Mouse (Mus musculus): ENCODE measurements at regions not wholly inside any gene's neighbourhood (a gene's known extent, or its start where the extent isn't known, plus 50 kb on each side); places are given as distances from the start of the nearest gene placed in this dataset.
A peak's percentile ranks its signal among the peaks of the same experiment; 100 is the strongest.
"Not testable (repeated sequence)": the region's sequence is repeated elsewhere in the genome, so short reads cannot be mapped to it uniquely, and the experiment has no call there.

DNA sequence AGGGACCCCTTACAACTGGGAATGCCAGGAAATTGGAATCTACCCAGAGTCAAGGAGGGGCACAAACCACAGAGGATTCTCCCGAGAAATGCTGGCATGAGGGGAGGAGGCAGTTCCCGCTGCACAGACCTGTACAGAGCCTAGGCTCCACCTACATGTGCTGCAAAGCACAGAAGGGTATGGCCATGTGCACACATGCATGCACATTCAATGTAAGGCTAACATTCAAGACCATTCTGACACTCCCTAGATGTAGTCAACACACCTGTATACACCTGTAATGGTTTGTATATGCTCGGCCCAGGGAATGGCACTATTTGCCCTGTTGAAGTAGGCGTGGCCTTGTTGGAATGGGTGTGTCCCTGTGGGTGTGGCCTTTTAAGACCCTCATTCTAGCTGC lies 238.0 kb downstream of the Prex1 start:
- no peak for DNase-seq

DNA sequence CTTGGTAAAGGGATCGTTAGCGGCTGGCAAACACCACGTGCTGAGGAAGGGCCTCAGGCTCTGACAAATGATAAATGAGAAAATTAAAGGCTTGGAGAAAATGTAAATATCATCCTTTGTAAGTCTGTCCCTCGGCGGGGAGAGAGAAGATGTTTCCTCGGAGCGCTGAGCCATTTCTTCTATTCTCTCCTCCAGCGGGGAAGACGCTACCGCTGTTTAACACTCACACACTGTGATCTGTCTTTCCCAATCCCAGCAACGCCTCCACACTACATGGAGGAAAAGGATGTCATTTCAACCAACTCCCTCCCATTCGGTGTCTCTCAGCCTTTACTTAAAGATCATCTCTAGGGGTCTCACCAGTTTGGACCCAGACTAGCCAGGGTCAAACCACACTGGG lies 239.0 kb downstream of the Prex1 start:
- DNase-seq = no peak

DNA sequence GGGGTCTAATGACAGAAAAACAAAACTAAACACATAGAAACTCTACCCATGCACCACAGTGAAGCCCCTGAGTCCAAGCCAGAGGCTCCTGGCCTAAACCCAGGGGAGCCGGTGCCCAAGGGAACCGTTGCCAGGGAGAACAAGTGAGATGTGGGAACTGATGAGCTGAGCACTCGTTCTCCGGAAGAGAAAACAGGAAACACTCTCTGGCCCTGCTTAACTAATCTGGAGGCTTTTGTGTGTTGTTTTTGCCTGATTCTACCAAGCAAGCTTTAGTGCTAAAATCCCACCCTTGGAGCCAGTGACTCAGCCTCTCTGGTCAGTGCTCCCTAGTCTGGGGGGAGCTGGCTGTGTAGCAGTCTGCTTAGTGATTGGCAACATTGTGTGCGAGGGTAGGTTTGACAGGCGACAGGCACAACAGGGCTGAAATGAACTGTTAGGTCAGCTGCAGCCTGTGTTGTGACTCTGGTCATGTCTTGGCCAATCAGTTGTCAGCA lies 242.3 kb downstream of the Prex1 start:
- no peak for DNase-seq

GRCm38 (mm10) chr2:166469046-166469593 lies 244.5 kb downstream of the Prex1 start:
- DNase-seq = no peak

GRCm38 (mm10) chr2:166467137-166467536 lies 246.5 kb downstream of the Prex1 start:
- DNase-seq = no peak

DNA sequence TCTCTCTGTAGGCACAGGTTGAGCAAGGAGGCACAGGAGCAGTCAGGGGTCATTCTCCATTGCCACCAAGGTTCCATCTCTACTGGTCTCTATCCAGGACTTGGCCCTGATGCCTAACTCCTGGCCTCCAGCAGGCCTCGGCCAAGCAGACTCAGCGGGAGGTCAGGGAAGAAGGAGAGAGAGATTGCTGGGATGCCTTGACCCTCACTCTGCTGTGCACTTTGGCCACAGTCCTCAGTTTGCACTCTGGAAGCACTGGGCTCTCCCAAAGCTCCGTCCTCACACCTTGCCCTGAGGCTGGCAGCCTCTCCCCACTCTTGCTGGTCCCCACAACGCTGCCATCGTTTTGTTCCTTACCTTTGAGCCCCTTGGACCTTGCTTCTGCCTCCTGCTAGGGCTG lies 248.1 kb downstream of the Prex1 start:
- DNase-seq = no peak

DNA sequence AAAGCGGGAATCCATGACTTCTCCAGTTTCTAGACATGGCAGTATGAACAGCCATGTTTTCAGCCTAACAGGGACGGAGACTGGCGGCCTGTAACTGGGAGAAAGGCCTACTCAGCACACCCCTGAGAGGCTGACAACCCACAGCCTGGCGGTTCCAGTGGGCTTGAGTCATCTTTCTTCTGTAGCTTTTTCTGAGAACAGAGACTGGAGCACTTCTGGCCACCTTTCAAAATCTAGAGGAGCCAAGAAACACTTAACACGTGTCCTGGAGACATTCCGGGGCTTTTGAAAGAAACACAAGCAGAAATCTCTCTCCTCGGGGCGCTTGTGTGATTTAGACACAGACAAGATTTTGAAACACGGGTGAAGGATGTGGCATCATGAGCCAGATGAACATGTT lies 250.1 kb downstream of the Prex1 start:
- peak; percentile 37 for DNase-seq

GRCm38 (mm10) chr2:166461956-166462355 lies 251.7 kb downstream of the Prex1 start:
- DNase-seq = no peak

DNA sequence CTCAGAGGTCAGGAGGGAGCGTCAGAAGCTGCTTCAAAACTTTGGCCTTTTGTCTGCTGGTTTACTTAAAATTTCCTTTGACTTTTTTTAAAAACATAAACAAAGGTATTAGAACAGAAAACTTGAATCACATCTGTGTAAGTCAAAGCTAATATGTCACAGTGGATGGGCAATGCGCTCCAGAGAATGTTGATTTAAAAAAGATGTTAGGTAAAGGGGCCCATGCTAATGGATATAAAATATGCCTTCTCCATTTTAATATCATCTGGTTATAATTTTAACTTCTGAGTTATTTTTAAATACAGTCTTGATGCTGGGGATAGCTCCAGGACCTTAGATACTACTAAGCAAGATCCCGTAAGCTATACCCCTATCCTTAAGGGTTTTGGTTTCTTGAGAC lies 252.5 kb downstream of the Prex1 start:
- DNase-seq = no peak

GRCm38 (mm10) chr2:166459955-166460354 lies 253.7 kb downstream of the Prex1 start:
- DNase-seq = peak; percentile 54

DNA sequence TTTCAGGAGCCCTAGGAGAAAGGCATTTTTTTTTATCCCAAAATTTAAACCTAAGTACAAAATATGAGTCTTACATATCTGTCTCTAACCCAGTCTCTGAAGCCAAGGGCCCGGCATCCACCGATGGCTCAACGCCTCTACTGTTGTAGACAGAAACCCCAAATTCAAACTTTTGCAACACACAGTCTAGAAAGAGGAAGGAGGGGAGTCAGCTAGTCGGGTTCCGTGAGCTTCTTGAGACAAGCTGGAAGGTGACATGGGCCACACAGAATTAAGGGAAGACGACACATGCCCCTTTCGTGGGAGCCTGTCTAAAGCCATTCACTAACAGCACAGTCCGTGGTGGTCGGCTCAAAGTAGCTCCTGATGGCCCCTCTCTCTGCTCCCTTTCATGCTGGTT lies 254.7 kb downstream of the Prex1 start:
- no peak for DNase-seq

GRCm38 (mm10) chr2:166457381-166458172 lies 256.1 kb downstream of the Prex1 start:
- DNase-seq = no peak

GRCm38 (mm10) chr2:166454160-166454888 lies 259.3 kb downstream of the Prex1 start:
- not testable (repeated sequence) for DNase-seq

DNA sequence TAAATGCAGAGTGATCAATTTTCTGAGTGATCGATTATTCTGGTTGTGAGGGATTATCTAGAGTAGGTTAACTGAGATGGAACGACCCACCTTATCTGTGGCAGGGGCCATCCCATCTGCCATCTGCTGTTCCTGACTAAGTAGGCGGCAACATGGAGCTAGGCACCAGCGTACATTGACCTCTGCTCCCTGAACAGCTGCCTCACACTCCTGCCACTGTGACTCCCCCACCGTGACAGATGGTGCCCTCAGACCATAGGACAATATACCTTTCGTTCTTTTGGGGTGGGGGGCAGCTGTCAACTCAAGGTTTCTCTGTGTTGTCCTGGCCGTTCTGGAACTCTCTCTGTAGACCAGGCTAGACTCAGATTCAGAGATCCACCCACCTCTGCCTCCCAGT lies 262.7 kb downstream of the Prex1 start:
- no peak for DNase-seq

DNA sequence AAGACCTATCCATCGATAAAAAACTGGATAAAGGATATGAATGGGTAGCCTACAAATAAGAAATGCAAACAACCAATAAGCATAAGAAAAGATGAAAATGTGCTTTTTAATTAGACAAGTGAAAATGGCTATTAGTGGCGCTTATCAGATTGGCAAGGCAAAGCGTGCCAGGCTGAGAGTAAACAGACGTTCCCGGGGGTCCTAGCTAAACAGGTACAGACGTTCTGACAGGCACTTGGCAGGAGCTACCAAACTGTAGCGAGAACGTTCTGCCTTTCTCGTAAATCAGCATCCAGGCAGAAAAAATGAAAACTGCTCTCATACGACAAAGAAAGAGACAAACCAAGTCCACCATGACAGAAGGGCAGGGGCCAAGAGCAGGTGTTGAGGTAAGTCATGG lies 263.3 kb downstream of the Prex1 start:
- no peak for DNase-seq

DNA sequence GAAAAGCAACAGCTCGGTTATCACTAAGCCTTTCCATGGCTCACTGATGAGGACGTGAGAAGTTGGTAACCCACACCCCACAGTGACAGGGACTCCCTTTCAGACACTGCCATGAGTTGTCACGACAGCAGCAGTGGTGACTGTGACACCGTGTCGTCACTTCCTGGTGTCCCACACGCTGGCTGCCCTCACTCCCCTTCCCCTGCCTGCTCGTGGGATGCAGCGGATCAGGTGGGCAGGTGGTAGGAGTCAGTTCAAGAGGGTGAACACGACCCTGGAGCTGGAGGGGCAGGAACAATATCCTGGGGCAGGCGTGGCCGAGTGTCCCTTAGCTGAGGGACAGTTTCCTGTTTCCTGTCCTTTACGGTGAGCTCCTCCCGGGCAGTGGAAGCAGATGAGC lies 264.9 kb downstream of the Prex1 start:
- DNase-seq = no peak

GRCm38 (mm10) chr2:166448161-166448560 lies 265.5 kb downstream of the Prex1 start:
- peak; percentile 51 for DNase-seq

DNA sequence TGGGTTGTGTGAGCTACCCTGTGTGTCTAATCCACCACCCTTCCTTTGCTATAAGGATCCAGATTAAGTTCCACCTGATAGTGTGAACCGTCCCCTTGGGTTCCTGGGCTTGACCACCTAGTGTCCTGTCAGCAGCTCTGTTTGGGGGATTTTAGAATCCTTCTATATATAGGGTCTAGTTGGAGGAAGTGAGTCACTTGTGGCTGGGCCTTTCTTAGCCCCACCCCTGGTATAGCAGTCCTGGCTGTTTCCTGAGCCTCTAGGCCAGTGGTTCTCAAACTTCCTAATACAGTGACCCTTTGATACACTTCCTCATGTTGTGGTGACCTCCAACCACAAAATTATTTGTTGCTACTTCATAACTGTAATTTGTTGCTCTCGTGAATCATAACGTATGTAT lies 267.1 kb downstream of the Prex1 start:
- DNase-seq = no peak

DNA sequence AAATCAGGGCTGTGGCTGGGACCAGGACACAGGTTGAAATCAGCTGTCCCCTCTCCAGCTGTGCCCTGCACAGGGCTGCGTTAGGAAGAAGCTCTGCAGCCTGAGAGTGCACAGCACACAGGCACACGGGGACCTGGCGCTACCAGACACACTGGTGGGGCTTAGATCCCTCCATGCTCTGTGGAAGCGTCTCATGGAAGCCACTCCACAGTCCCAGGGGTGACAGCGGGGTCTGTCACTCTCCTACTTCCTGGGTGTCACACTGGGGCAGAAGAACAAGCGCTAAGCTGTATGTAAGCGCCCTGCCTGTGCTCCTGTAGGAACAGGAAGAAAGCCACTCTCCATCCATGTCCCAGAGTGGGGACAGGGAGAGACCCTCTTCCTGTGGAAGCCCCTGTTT lies 267.8 kb downstream of the Prex1 start:
- not testable (repeated sequence) for DNase-seq

DNA sequence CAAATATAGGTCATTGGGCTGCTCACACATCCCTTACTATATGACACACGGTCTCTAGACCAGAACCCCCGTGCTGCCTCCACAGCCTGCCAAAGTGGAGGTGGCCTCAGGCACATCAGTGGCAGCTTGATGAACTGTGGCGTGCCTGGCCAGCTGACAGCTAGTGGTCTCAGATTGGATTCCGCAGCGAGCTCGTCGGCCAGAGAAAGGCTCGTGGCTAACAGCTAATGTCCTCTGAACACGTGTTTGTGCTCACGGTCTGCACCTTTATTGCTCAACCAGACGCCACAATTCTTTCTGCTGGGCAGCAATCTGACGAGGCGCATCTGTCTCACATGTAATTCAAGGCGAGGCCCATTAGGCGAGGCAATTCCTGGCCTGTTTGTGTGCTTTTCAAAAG lies 270.6 kb downstream of the Prex1 start:
- no peak for DNase-seq

GRCm38 (mm10) chr2:166439847-166440775 lies 273.5 kb downstream of the Prex1 start:
- peak; percentile 35 for DNase-seq

- no peak for DNase-seq
These were observed 275.4 kb downstream of the Prex1 start for GRCm38 (mm10) chr2:166438207-166438606.
